Mouse (Mus musculus) hindbrain, embryonic 11.5 days (tissue): Measurements from ENCODE around the gene Phf21b. TPM values are rescaled to one million over a fixed set of nuclear protein-coding genes. Genes with fewer than 3 reads are reported as not detected.

Experiments
- ATAC-seq: fragments of 200-750 bp; cut with Nextera tagmentation; 2 replicates; pipeline ENCODE4 v1.8.0; 2017; ENCODE audit warnings: mild to moderate bottlenecking, moderate TSS enrichment, moderate library complexity; ENCODE audit not compliant: low FRiP score
- DNase-seq: peaks from one replicate; pipeline ENCODE4 v3.0.0-alpha.2; 2015; ENCODE audit warnings: low spot score
- H3K27ac ChIP-seq: fragments of 300-500 bp; sonication (generic); 2 replicates; pipeline ENCODE4 v1.5.1; 2014; ENCODE audit warnings: mild to moderate bottlenecking, low read depth, low read length
- H3K27me3 ChIP-seq: fragments of 300-500 bp; sonication (generic); 2 replicates; pipeline ENCODE4 v1.6.1; 2014; ENCODE audit warnings: mild to moderate bottlenecking, low read length, moderate library complexity, mixed read lengths; ENCODE audit not compliant: control insufficient read depth, insufficient read depth
- H3K36me3 ChIP-seq: fragments of 300-500 bp; sonication (generic); 2 replicates; pipeline ENCODE4 v1.6.1; 2014; ENCODE audit warnings: mild to moderate bottlenecking, low read length, moderate library complexity, mixed read lengths; ENCODE audit not compliant: control insufficient read depth, insufficient read depth
- H3K4me1 ChIP-seq: fragments of 300-500 bp; sonication (generic); replicated peaks from 2 replicates; pipeline ENCODE4 v1.6.1; 2014; ENCODE audit warnings: low read length, mixed read lengths; ENCODE audit not compliant: control insufficient read depth, insufficient read depth
- H3K4me2 ChIP-seq: fragments of 300-500 bp; sonication (generic); replicated peaks from 2 replicates; pipeline ENCODE4 v1.6.1; 2014; ENCODE audit warnings: mild to moderate bottlenecking, low read depth, low read length
- H3K4me3 ChIP-seq: fragments of 300-500 bp; sonication (generic); 2 replicates; pipeline ENCODE4 v1.5.1; 2014; ENCODE audit warnings: low read depth, low read length
- H3K9ac ChIP-seq: fragments of 300-500 bp; sonication (generic); 2 replicates; pipeline ENCODE4 v1.6.1; 2014; ENCODE audit warnings: low read depth, low read length
- H3K9me3 ChIP-seq: fragments of 300-500 bp; sonication (generic); 2 replicates; pipeline ENCODE4 v1.6.1; 2016; ENCODE audit warnings: low read length; ENCODE audit not compliant: control insufficient read depth
- WGBS: fragments of 180-500 bp; shearing (Covaris S2); extraction: QIAGEN DNeasy Blood & Tissue Kit; methylation state at CpG from one replicate; pipeline ENCODE4 v1.1.7; 2014; 5-methylcytosine and 5-hydroxymethylcytosine counted together
- polyA plus RNA-seq: library from polyadenylated mRNA; unstranded; fragments of >200 nt; fragmentation: Nextera tagmentation; extraction: Ambion mirVana; gene quantifications from 2 replicates; pipeline ENCODE4 v1.2.1, GENCODE M21; 2014

Phf21b gene
- polyA plus RNA-seq, 1 experiment from 2014 or later, result 44.1 TPM

DNA sequence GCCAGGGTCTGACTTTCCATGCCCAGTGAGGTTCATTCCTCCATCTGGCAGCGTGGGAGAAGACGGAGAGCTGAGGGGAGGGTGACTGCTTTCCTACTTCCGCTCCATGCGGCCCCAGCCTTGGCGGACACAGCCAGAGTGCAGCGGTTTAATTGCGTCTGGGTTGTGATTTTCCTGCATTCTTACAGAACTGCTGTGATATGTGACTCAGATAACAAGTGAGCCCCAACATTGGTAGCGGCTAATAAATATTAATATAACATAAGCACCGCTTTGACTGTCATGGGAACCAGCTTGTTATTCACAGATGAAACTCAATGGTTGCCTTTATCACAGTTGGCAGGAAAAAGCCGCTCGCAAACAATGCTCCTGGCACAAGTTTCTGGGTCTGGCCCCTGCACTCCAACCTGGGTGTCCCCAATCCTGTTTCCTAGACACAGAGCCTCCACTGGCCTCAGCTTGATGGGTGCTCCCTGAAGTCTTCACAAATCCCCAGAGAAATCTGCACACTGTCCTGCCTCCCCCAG, 43.0 kb downstream of the Phf21b start:
- Histone ChIP-seq H3K4me2 (no peak overlapping the region), H3K4me1 (no peaks in the 10 kb centered on the region; the same call in 1 of the 2 replicates), H3K36me3 (peaks cover under 1% of the 10 kb centered on the region; the same call in 1 of the 2 replicates), H3K27ac (no peak overlapping the region), H3K9ac (no peak overlapping the region), H3K9me3 (no peaks in the 10 kb centered on the region), H3K27me3 (no peaks in the 10 kb centered on the region), H3K4me3 (no peak overlapping the region)
- DNase-seq (no peak), ATAC-seq (no peak)
- 83% methylated on average over 11 of the region's 11 CpGs for WGBS

DNA sequence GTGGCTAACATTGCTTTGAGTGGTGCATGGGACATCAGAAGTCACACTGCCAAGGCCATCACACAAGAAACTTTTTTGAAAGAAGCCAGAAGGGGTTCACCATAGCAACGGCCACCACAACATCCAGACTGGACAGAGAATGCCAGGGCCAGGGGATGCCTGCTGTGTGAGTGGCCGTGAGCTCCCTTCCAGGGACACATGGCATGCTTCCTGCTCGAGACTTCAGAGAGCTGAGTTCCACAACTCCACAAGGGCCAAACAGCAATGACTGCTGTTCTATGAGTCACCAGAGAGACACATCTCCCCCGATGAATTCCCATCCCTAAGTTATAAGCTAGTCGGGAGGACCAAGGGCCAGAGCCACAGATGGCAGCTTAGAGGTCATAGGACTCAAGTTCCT, 44.7 kb downstream of the Phf21b start:
- Histone ChIP-seq H3K36me3 (peaks cover 3% of the 10 kb centered on the region; the same call in 1 of the 2 replicates), H3K4me1 (no peaks in the 10 kb centered on the region; the same call in 1 of the 2 replicates), H3K9me3 (no peaks in the 10 kb centered on the region), H3K27ac (no peak overlapping the region), H3K27me3 (no peaks in the 10 kb centered on the region), H3K4me2 (no peak overlapping the region), H3K9ac (no peak overlapping the region), H3K4me3 (no peak overlapping the region)
- WGBS, result 74% methylated on average over 5 of the region's 5 CpGs
- no peak for ATAC-seq
- no peak for DNase-seq

DNA sequence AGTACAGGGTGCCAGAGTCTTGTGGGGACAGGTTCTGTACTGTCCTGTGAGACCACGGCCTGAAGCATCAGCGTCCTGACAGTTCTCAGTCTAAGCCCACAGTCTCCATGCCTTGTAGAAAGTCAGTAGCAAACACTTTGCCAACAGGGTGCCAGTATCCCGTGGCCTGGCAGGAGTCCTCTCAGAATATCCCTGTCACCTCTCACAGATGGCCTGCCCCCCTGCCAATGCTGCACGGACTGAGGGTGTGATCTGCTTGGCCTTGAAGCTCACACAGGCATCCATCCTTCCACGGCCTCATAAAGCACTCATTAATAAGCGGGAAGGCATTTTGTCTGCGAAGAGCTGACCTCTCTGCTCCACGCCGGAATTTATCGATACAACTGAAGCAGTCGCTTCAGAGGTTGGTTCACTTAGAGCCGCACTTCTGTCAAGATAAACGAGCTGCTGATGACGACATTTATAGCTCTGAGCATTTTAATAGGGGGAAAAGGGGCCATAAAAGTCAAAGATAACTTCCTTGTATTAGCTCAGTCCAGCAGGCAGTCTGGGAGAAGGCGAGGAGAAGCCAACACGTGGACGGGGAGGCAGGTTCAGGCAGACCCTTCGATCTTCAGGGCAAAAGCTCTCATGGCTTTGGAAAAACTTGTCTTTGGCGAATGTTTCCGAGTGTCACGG, 46.4 kb downstream of the Phf21b start:
- no peaks in the 10 kb centered on the region for H3K27me3 ChIP-seq
- H3K9ac ChIP-seq, result no peak overlapping the region
- H3K4me3 ChIP-seq, result no peak overlapping the region
- no peak overlapping the region for H3K27ac ChIP-seq
- ATAC-seq, result no peak
- 84% methylated on average over 21 of the region's 21 CpGs for WGBS
- H3K4me1 ChIP-seq, result no peaks in the 10 kb centered on the region; the same call in 1 of the 2 replicates
- no peak overlapping the region for H3K4me2 ChIP-seq
- DNase-seq, result no peak
- H3K36me3 ChIP-seq, result peaks cover 16% of the 10 kb centered on the region
- no peaks in the 10 kb centered on the region for H3K9me3 ChIP-seq

- WGBS, result 59% methylated on average over 3 of the region's 3 CpGs
- Histone ChIP-seq H3K9me3 (no peaks in the 10 kb centered on the region), H3K4me1 (no peaks in the 10 kb centered on the region), H3K4me3 (no peak overlapping the region), H3K36me3 (peaks cover 32% of the 10 kb centered on the region), H3K9ac (no peak overlapping the region), H3K27ac (no peak overlapping the region), H3K4me2 (no peak overlapping the region), H3K27me3 (no peaks in the 10 kb centered on the region)
- DNase-seq (peak; percentile 80), ATAC-seq (no peak)
Measured at GRCm38 (mm10) chr15:84803685-84804084, 52.2 kb downstream of the Phf21b start.

GRCm38 (mm10) chr15:84800132-84800531, 55.7 kb downstream of the Phf21b start:
- Histone ChIP-seq H3K4me1 (no peaks in the 10 kb centered on the region), H3K9me3 (no peaks in the 10 kb centered on the region), H3K27me3 (no peaks in the 10 kb centered on the region), H3K4me2 (no peak overlapping the region), H3K27ac (no peak overlapping the region), H3K9ac (no peak overlapping the region), H3K36me3 (peaks cover 48% of the 10 kb centered on the region), H3K4me3 (no peak overlapping the region)
- ATAC-seq (no peak), DNase-seq (no peak)
- 97% methylated on average over 5 of the region's 5 CpGs for WGBS

DNA sequence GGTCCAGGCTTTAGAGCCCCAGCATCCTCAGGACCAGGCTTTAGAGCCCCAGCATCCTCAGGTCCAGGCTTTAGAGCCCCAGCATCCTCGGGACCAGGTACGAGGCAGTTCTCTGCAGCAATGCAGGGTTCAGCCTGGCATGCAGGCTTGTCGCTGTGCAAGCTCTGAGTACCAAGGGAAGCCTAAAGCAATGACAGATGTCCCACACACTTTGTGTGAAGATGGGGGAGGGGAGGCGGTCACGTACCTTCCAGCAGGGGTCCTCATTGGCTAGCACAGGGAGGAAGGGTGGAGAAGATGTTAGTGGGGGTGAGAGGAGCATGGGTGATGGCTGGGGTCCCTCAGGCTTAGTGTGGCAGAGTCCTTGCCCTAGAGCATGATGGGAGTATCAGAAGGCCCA, 62.2 kb downstream of the Phf21b start:
- Histone ChIP-seq H3K4me1 (no peaks in the 10 kb centered on the region), H3K4me2 (no peak overlapping the region), H3K27me3 (no peaks in the 10 kb centered on the region), H3K27ac (no peak overlapping the region), H3K9me3 (no peaks in the 10 kb centered on the region), H3K9ac (no peak overlapping the region), H3K4me3 (no peak overlapping the region), H3K36me3 (peaks cover 31% of the 10 kb centered on the region)
- DNase-seq (no peak), ATAC-seq (no peak)
- 74% methylated on average over 5 of the region's 5 CpGs for WGBS

DNA sequence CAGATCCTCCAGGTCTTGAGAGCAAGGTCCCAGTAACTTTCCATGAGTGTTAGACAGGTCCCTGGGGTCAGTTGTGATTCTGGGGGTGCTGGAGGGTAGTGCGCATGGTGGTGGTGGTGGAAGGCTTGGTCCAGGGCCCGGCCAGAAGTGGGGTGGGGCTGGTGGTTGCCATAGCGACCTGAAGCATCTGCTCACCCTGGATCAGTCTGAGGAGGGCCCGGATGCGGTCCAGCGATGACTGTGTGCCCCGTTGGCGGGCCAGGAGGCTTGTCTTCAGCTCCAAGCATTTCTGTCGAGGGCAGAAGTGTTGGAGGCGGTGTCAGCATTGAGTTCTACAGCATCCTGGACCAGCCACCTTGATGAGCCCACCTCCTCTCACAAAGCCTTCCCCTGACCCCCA, 68.7 kb downstream of the Phf21b start:
- WGBS, result 69% methylated on average over 10 of the region's 10 CpGs

GRCm38 (mm10) chr15:84784812-84785211, 71.0 kb downstream of the Phf21b start:
- H3K27me3 ChIP-seq, result no peaks in the 10 kb centered on the region
- ATAC-seq (no peak), DNase-seq (no peak)
- H3K4me3 ChIP-seq, result no peak overlapping the region
- no peaks in the 10 kb centered on the region for H3K9me3 ChIP-seq
- H3K9ac ChIP-seq, result no peak overlapping the region
- H3K27ac ChIP-seq, result no peak overlapping the region
- H3K4me1 ChIP-seq, result no peaks in the 10 kb centered on the region
- peaks cover 18% of the 10 kb centered on the region for H3K36me3 ChIP-seq
- H3K4me2 ChIP-seq, result no peak overlapping the region
- WGBS, result 97% methylated on average over 16 of the region's 16 CpGs

More for the DNA sequence above, 68.7 kb downstream of the Phf21b start:
- no peaks in the 10 kb centered on the region for H3K9me3 ChIP-seq
- no peaks in the 10 kb centered on the region for H3K27me3 ChIP-seq
- H3K4me1 ChIP-seq, result no peaks in the 10 kb centered on the region
- H3K4me3 ChIP-seq, result no peak overlapping the region
- no peak for ATAC-seq
- peaks cover 25% of the 10 kb centered on the region for H3K36me3 ChIP-seq
- H3K27ac ChIP-seq, result no peak overlapping the region
- no peak overlapping the region for H3K9ac ChIP-seq
- H3K4me2 ChIP-seq, result no peak overlapping the region
- no peak for DNase-seq

- WGBS, result 58% methylated on average over 5 of the region's 5 CpGs
- ATAC-seq, result no peak
- H3K27me3 ChIP-seq, result no peaks in the 10 kb centered on the region
- no peaks in the 10 kb centered on the region for H3K36me3 ChIP-seq
- H3K4me3 ChIP-seq, result no peak overlapping the region
- peaks cover 6% of the 10 kb centered on the region for H3K4me1 ChIP-seq
- H3K9ac ChIP-seq, result no peak overlapping the region
- no peak overlapping the region for H3K4me2 ChIP-seq
- H3K27ac ChIP-seq, result no peak overlapping the region
- no peak for DNase-seq
- H3K9me3 ChIP-seq, result no peaks in the 10 kb centered on the region
Measured at GRCm38 (mm10) chr15:84778587-84778986, 77.3 kb downstream of the Phf21b start.
